ENCODE assay signal across 9 mouse cellular contexts in genomic region chrX:141590242-141590641, GRCm38 (mm10).
DNase-seq lines count a peak whose midpoint lies in the region; ATAC-seq and TF ChIP-seq lines count a peak whose summit lies in the region.
"Had no signal": no experiment of that assay in that cellular context is flagged by ENCODE, and none has a peak within 500 bp of the region (broad histone marks: within the 10 kb centered on the region; RNA-seq: fewer than 3 reads in every experiment).

No protein-coding gene starts in this region.

- peak; percentile 36 for TF ChIP-seq CTCF in heart, postnatal 0 days (IDR thresholded peaks at IDR 0.05; ENCODE audit: low read depth)
- peak; percentile 58 for TF ChIP-seq CTCF in lung, postnatal 0 days (IDR thresholded peaks at IDR 0.05)

- no peaks in the 10 kb centered on the region for H3K36me3 ChIP-seq in heart, postnatal 0 days (replicated peaks; ENCODE audit: control insufficient read depth, insufficient read depth, low read length)
- no peaks in the 10 kb centered on the region for H3K36me3 ChIP-seq in lung, postnatal 0 days (ENCODE audit: insufficient read depth, low read length)

- no peak for ATAC-seq in heart, postnatal 0 days (ENCODE audit: insufficient read depth, low read depth)
- no peak for ATAC-seq in lung, postnatal 0 days

- DNase-seq in heart, postnatal 0 days (ENCODE audit: low spot score) = peak; percentile 8
- no peak for DNase-seq in heart, adult 11 months
- peak; percentile 15 for DNase-seq in lung, postnatal 0 days (ENCODE audit: low spot score)
- no peak for DNase-seq in lung, postnatal 4 days
- DNase-seq in c-Kit-positive CD71-positive TER-119-negative erythroid progenitor cells, embryonic 14.5 days (ENCODE audit: low read depth) = peak; percentile 11
- peak; percentile 47 for DNase-seq in retina, postnatal 1 day
- no peak for DNase-seq in ovary, postnatal 36 days (ENCODE audit: low spot score)
- DNase-seq in adrenal gland, postnatal 4 days (ENCODE audit: low spot score in 2 of 2) = no peak
- DNase-seq: thymus, adult 18-20 months had no signal

- H3K4me2 ChIP-seq in heart, postnatal 0 days (ENCODE audit: low read depth, low read length) = no peak overlapping the region
- H3K4me2 ChIP-seq in lung, postnatal 0 days (replicated peaks; ENCODE audit: low read depth, low read length) = no peak overlapping the region

- no peak overlapping the region for H3K4me3 ChIP-seq in heart, postnatal 0 days (ENCODE audit: low read depth, low read length)
- no peak overlapping the region for H3K4me3 ChIP-seq in lung, postnatal 0 days (ENCODE audit: low read depth, low read length)

- H3K27me3 ChIP-seq in heart, postnatal 0 days (ENCODE audit: control insufficient read depth, insufficient read depth, low read length) = no peaks in the 10 kb centered on the region
- H3K27me3 ChIP-seq in lung, postnatal 0 days (replicated peaks; ENCODE audit: insufficient read depth, low read length) = no peaks in the 10 kb centered on the region

- 32% methylated on average over 3 of the region's 3 CpGs for WGBS in heart, postnatal 0 days
- 28% methylated on average over 3 of the region's 3 CpGs for WGBS in lung, postnatal 0 days

- no peak for TF ChIP-seq EP300 in heart, postnatal 0 days (IDR thresholded peaks at IDR 0.05; ENCODE audit: low read depth)
- TF ChIP-seq EP300 in lung, postnatal 0 days (IDR thresholded peaks at IDR 0.05) = no peak

- H3K9me3 ChIP-seq in heart, postnatal 0 days (replicated peaks; ENCODE audit: control insufficient read depth, low read length) = no peaks in the 10 kb centered on the region
- no peaks in the 10 kb centered on the region for H3K9me3 ChIP-seq in lung, postnatal 0 days (ENCODE audit: low read length)

- no peak overlapping the region for H3K27ac ChIP-seq in heart, postnatal 0 days (ENCODE audit: low read depth)
- no peak overlapping the region for H3K27ac ChIP-seq in lung, postnatal 0 days (ENCODE audit: low read length)

- H3K9ac ChIP-seq in heart, postnatal 0 days (replicated peaks; ENCODE audit: low read depth, low read length) = no peak overlapping the region
- H3K9ac ChIP-seq in lung, postnatal 0 days (replicated peaks; ENCODE audit: low read depth) = no peak overlapping the region

- H3K4me1 ChIP-seq in heart, postnatal 0 days (ENCODE audit: control insufficient read depth, insufficient read depth) = no peaks in the 10 kb centered on the region
- H3K4me1 ChIP-seq in lung, postnatal 0 days (ENCODE audit: insufficient read depth, low read depth, low read length) = no peaks in the 10 kb centered on the region

Comparison
In these comparisons a context has a peak if more than half of its experiments do, and no peak if none do; other contexts are left out.
1. DNase-seq: peak in heart, postnatal 0 days (single experiment), lung, postnatal 0 days (single experiment), c-Kit-positive CD71-positive TER-119-negative erythroid progenitor cells, embryonic 14.5 days (single experiment) and retina, postnatal 1 day (single experiment); none in heart, adult 11 months (single experiment), lung, postnatal 4 days (0 of 2), ovary, postnatal 36 days (single experiment) and adrenal gland, postnatal 4 days (0 of 2).